Mouse (Mus musculus): ENCODE data around the gene Armc12. TPM values are rescaled to one million over a fixed set of nuclear protein-coding genes. Genes with fewer than 3 reads are reported as not detected.

Gene Armc12
- total RNA-seq (2014; fragmentation: Nextera tagmentation) (not detected in 2 replicates), total RNA-seq (2017) (not detected in 2 replicates), polyA plus RNA-seq (2012) (0.07 TPM in 1 of 2 replicates, not detected in the other)

DNA sequence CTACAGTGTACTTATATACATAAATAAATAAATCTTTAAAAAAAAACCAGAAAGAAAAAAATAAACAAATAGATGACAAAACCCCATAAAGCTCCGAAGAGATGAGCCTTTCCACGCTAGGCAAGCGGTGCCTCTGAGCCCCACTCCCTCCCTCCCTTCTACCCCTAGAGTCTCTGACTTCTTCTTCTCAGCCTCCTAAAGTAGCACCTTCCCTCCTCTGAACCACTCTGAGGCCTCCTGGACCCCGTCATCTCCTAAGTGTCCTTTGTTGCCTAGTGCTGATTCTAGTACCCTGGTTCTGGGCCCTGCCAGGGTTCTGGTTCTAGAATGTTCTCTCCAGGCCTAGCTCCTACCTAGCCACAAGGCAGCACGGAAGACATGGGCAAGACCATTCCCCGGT lies at the start of gene Armc12:
TSS of gene Armc12 (plus strand) at position 301 of the 400 bp plus-strand sequence.
- Histone ChIP-seq H3K9me3 (replicated peaks) (no peaks in the 10 kb centered on the region), H3K27me3 (ENCODE audit: insufficient read depth, low read length) (peaks cover 28% of the 10 kb centered on the region), H3K4me3 (ENCODE audit: low read depth, low read length) (no peak within 1 kb of the TSS), H3K36me3 (replicated peaks) (no peaks in the 10 kb centered on the region), H3K4me1 (ENCODE audit: insufficient read depth, low read depth, low read length) (peaks cover 14% of the 10 kb centered on the region)
- TF ChIP-seq GATA2 (IDR thresholded peaks at IDR 0.05; ENCODE audit: borderline replicate concordance, low read depth, low read length), result no peak
- TF ChIP-seq GATA1 (IDR thresholded peaks at IDR 0.05; ENCODE audit: borderline replicate concordance, low read length), result no peak
- TF ChIP-seq CTCF (IDR thresholded peaks at IDR 0.05; ENCODE audit: low read depth, low read length), result no peak
- TF ChIP-seq TAL1 (conservative IDR thresholded peaks at IDR 0.05; ENCODE audit: low read depth, low read length), result no peak
- no peak for TF ChIP-seq POLR2AphosphoS5 (IDR thresholded peaks at IDR 0.05; ENCODE audit: insufficient replicate concordance, low read depth, low read length)
- ATAC-seq (ENCODE audit: extremely low read depth, insufficient number of reproducible peaks, low FRiP score, poor library complexity, severe bottlenecking) (no peak), DNase-seq (ENCODE audit: low spot score) (no peak)

- no peak for DNase-seq (ENCODE audit: low spot score)
- Histone ChIP-seq H3K36me3 (replicated peaks) (peaks cover 9% of the 10 kb centered on the region), H3K4me3 (ENCODE audit: low read depth, low read length) (peak overlapping the region; percentile 92), H3K9me3 (replicated peaks) (peaks cover 4% of the 10 kb centered on the region; the same call in 1 of the 2 replicates), H3K27me3 (ENCODE audit: insufficient read depth, low read length) (peaks cover 1% of the 10 kb centered on the region), H3K4me1 (ENCODE audit: insufficient read depth, low read depth, low read length) (peaks cover 21% of the 10 kb centered on the region)
- no peak for TF ChIP-seq GATA1 (IDR thresholded peaks at IDR 0.05; ENCODE audit: borderline replicate concordance, low read length)
- no peak for TF ChIP-seq TAL1 (conservative IDR thresholded peaks at IDR 0.05; ENCODE audit: low read depth, low read length)
- ATAC-seq (ENCODE audit: extremely low read depth, insufficient number of reproducible peaks, low FRiP score, poor library complexity, severe bottlenecking), result no peak
Observed at GRCm38 (mm10) chr17:28484704-28485445, 45.7 kb upstream of the Armc12 start.

DNA sequence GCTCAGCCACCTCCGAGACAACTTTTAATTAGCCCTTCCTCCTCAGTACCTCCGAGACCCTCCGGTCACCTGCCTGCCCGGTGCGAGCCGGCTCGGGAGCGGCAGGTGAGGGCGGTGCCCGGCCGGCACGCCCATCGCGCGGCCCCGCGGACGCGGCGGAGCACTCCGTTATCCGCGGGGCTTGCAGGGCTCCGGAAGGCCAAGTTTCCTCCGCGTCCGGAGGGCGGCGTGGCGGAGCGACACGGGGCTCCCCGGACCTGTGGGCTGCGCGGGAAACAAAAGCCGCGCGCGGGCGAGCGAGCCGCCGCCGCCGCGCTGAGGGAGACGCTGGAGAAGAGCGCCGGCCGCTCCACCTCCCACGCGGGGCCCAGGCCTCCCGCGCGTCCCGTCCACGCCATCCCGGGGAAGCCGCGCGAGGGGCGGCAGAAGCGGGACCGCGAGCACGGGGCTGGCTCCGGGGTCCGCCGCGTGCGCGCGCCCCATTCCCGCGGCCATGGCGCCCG lies 45.1 kb upstream of the Armc12 start:
- peaks cover 5% of the 10 kb centered on the region for H3K27me3 ChIP-seq (ENCODE audit: insufficient read depth, low read length)
- H3K36me3 ChIP-seq (replicated peaks), result peaks cover 6% of the 10 kb centered on the region
- H3K4me1 ChIP-seq (ENCODE audit: insufficient read depth, low read depth, low read length), result peaks cover 21% of the 10 kb centered on the region
- ATAC-seq (ENCODE audit: extremely low read depth, insufficient number of reproducible peaks, low FRiP score, poor library complexity, severe bottlenecking), result no peak
- no peak for DNase-seq (ENCODE audit: low spot score)
- H3K9me3 ChIP-seq (replicated peaks), result peaks cover 4% of the 10 kb centered on the region; the same call in 1 of the 2 replicates
- peak overlapping the region; percentile 92 for H3K4me3 ChIP-seq (ENCODE audit: low read depth, low read length)
- TF ChIP-seq GATA1 (IDR thresholded peaks at IDR 0.05; ENCODE audit: borderline replicate concordance, low read length), result no peak
- TF ChIP-seq CTCF (IDR thresholded peaks at IDR 0.05; ENCODE audit: low read depth, low read length), result no peak
- TF ChIP-seq GATA2 (IDR thresholded peaks at IDR 0.05; ENCODE audit: borderline replicate concordance, low read depth, low read length), result no peak
- TF ChIP-seq POLR2AphosphoS5 (IDR thresholded peaks at IDR 0.05; ENCODE audit: insufficient replicate concordance, low read depth, low read length), result no peak
- TF ChIP-seq TAL1 (conservative IDR thresholded peaks at IDR 0.05; ENCODE audit: low read depth, low read length), result no peak

DNA sequence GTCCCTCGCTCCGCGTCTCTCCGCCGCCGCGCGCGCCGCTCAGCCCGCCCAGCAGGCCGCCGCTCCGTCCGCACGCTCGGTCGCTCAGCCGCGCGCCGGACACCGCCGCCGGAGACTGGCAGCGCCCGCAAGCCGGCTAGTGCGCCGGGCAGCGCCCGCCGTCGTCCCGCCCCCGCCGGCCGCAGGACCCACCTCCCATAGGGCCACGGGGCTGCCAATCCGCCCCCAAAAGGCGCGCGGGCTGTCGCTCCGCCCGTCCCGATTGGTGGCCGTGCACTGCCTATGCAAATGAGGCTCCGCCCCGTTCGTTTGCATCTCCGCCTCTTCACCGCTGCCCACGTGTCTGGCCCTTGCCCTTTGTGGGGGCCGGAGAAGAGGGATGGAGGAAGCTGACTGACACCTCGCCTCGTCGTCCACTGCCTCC lies 44.6 kb upstream of the Armc12 start:
- H3K9me3 ChIP-seq (replicated peaks), result peaks cover 4% of the 10 kb centered on the region; the same call in 1 of the 2 replicates
- TF ChIP-seq POLR2AphosphoS5 (IDR thresholded peaks at IDR 0.05; ENCODE audit: insufficient replicate concordance, low read depth, low read length), result no peak
- no peak for TF ChIP-seq GATA2 (IDR thresholded peaks at IDR 0.05; ENCODE audit: borderline replicate concordance, low read depth, low read length)
- no peak for TF ChIP-seq TAL1 (conservative IDR thresholded peaks at IDR 0.05; ENCODE audit: low read depth, low read length)
- no peak for TF ChIP-seq CTCF (IDR thresholded peaks at IDR 0.05; ENCODE audit: low read depth, low read length)
- no peak for TF ChIP-seq GATA1 (IDR thresholded peaks at IDR 0.05; ENCODE audit: borderline replicate concordance, low read length)

GRCm38 (mm10) chr17:28486720-28487119 lies 43.9 kb upstream of the Armc12 start:
- Histone ChIP-seq H3K36me3 (replicated peaks) (peaks cover 4% of the 10 kb centered on the region), H3K27me3 (ENCODE audit: insufficient read depth, low read length) (peaks cover 5% of the 10 kb centered on the region), H3K4me3 (ENCODE audit: low read depth, low read length) (no peak overlapping the region; the same call in 1 of the 2 replicates), H3K4me1 (ENCODE audit: insufficient read depth, low read depth, low read length) (peaks cover 21% of the 10 kb centered on the region), H3K9me3 (replicated peaks) (peaks cover 4% of the 10 kb centered on the region; the same call in 1 of the 2 replicates)
- TF ChIP-seq GATA1 (IDR thresholded peaks at IDR 0.05; ENCODE audit: borderline replicate concordance, low read length) (no peak), POLR2AphosphoS5 (IDR thresholded peaks at IDR 0.05; ENCODE audit: insufficient replicate concordance, low read depth, low read length) (no peak), CTCF (IDR thresholded peaks at IDR 0.05; ENCODE audit: low read depth, low read length) (no peak), TAL1 (conservative IDR thresholded peaks at IDR 0.05; ENCODE audit: low read depth, low read length) (no peak), GATA2 (IDR thresholded peaks at IDR 0.05; ENCODE audit: borderline replicate concordance, low read depth, low read length) (no peak)
- ATAC-seq (ENCODE audit: extremely low read depth, insufficient number of reproducible peaks, low FRiP score, poor library complexity, severe bottlenecking) (no peak), DNase-seq (ENCODE audit: low spot score) (no peak)

More for the DNA sequence above, 44.6 kb upstream of the Armc12 start:
- H3K4me1 ChIP-seq (ENCODE audit: insufficient read depth, low read depth, low read length), result peaks cover 21% of the 10 kb centered on the region
- DNase-seq (ENCODE audit: low spot score) (peak; percentile 99), ATAC-seq (ENCODE audit: extremely low read depth, insufficient number of reproducible peaks, low FRiP score, poor library complexity, severe bottlenecking) (peak; percentile 97)
- H3K36me3 ChIP-seq (replicated peaks), result peaks cover 5% of the 10 kb centered on the region
- peaks cover 5% of the 10 kb centered on the region for H3K27me3 ChIP-seq (ENCODE audit: insufficient read depth, low read length)
- H3K4me3 ChIP-seq (ENCODE audit: low read depth, low read length), result peak overlapping the region; percentile 92

- Histone ChIP-seq H3K4me1 (ENCODE audit: insufficient read depth, low read depth, low read length) (peaks cover 21% of the 10 kb centered on the region), H3K27me3 (ENCODE audit: insufficient read depth, low read length) (peaks cover 5% of the 10 kb centered on the region), H3K4me3 (ENCODE audit: low read depth, low read length) (no peak overlapping the region), H3K9me3 (replicated peaks) (peaks cover 4% of the 10 kb centered on the region; the same call in 1 of the 2 replicates), H3K36me3 (replicated peaks) (peaks cover 1% of the 10 kb centered on the region)
- DNase-seq (ENCODE audit: low spot score) (no peak), ATAC-seq (ENCODE audit: extremely low read depth, insufficient number of reproducible peaks, low FRiP score, poor library complexity, severe bottlenecking) (no peak)
- TF ChIP-seq GATA2 (IDR thresholded peaks at IDR 0.05; ENCODE audit: borderline replicate concordance, low read depth, low read length), result no peak
- no peak for TF ChIP-seq GATA1 (IDR thresholded peaks at IDR 0.05; ENCODE audit: borderline replicate concordance, low read length)
- TF ChIP-seq TAL1 (conservative IDR thresholded peaks at IDR 0.05; ENCODE audit: low read depth, low read length), result no peak
- no peak for TF ChIP-seq CTCF (IDR thresholded peaks at IDR 0.05; ENCODE audit: low read depth, low read length)
- TF ChIP-seq POLR2AphosphoS5 (IDR thresholded peaks at IDR 0.05; ENCODE audit: insufficient replicate concordance, low read depth, low read length), result no peak
Observed at GRCm38 (mm10) chr17:28487584-28488257, 42.9 kb upstream of the Armc12 start.
